Mouse (Mus musculus) neural tube, embryonic 11.5 days (tissue): ENCODE data around the gene Dnajb11. TPM values are rescaled to one million over a fixed set of nuclear protein-coding genes. Genes with fewer than 3 reads are reported as not detected.

Source experiments
- ATAC-seq: fragments of 200-750 bp; cut with Nextera tagmentation; 2 replicates; pipeline ENCODE4 v1.8.0; 2017; ENCODE audit warnings: moderate number of reproducible peaks, mild to moderate bottlenecking, moderate TSS enrichment, moderate library complexity; ENCODE audit not compliant: insufficient read depth, low FRiP score, low TSS enrichment
- DNase-seq: peaks from one replicate; pipeline ENCODE4 v3.0.0-alpha.2; 2015; ENCODE audit warnings: low spot score
- H3K27ac ChIP-seq: fragments of 300-500 bp; sonication (generic); 2 replicates; pipeline ENCODE4 v1.5.1; 2014; ENCODE audit warnings: low read depth, mild to moderate bottlenecking, low read length
- H3K27me3 ChIP-seq: fragments of 300-500 bp; sonication (generic); 2 replicates; pipeline ENCODE4 v1.6.1; 2014; ENCODE audit warnings: mild to moderate bottlenecking, low read length, mixed read lengths; ENCODE audit not compliant: control insufficient read depth, insufficient read depth
- H3K36me3 ChIP-seq: fragments of 300-500 bp; sonication (generic); 2 replicates; pipeline ENCODE4 v1.6.1; 2014; ENCODE audit warnings: mild to moderate bottlenecking, low read length, moderate library complexity, mixed read lengths; ENCODE audit not compliant: control insufficient read depth, insufficient read depth
- H3K4me1 ChIP-seq: fragments of 300-500 bp; sonication (generic); 2 replicates; pipeline ENCODE4 v1.6.1; 2014; ENCODE audit warnings: low read length, mixed read lengths; ENCODE audit not compliant: control insufficient read depth, insufficient read depth
- H3K4me2 ChIP-seq: fragments of 300-500 bp; sonication (generic); 2 replicates; pipeline ENCODE4 v1.6.1; 2014; ENCODE audit warnings: low read depth, mild to moderate bottlenecking, moderate library complexity
- H3K4me3 ChIP-seq: fragments of 300-500 bp; sonication (generic); 2 replicates; pipeline ENCODE4 v1.5.1; 2014; ENCODE audit warnings: low read depth, low read length
- H3K9ac ChIP-seq: fragments of 300-500 bp; sonication (generic); 2 replicates; pipeline ENCODE4 v1.6.1; 2014; ENCODE audit warnings: mild to moderate bottlenecking, low read length
- H3K9me3 ChIP-seq: fragments of 300-500 bp; sonication (generic); 2 replicates; pipeline ENCODE4 v1.6.1; 2016; ENCODE audit warnings: low read length; ENCODE audit not compliant: control insufficient read depth
- WGBS: fragments of 180-500 bp; shearing (Covaris S2); extraction: QIAGEN DNeasy Blood & Tissue Kit; methylation state at CpG from one replicate; pipeline ENCODE4 v1.1.7; 2014; 5-methylcytosine and 5-hydroxymethylcytosine counted together
- polyA plus RNA-seq: library from polyadenylated mRNA; unstranded; fragments of >200 nt; fragmentation: Nextera tagmentation; extraction: Ambion mirVana; gene quantifications from 2 replicates; pipeline ENCODE4 v1.2.1, GENCODE M21; 2014

Dnajb11 gene
- polyA plus RNA-seq, 1 experiment from 2014 or later = 117 TPM

GRCm38 (mm10) chr16:22845481-22845880 lies 12.2 kb upstream of the Dnajb11 start:
- H3K27me3 ChIP-seq = no peaks in the 10 kb centered on the region
- DNase-seq (no peak), ATAC-seq (no peak)
- H3K4me2 ChIP-seq = no peak overlapping the region
- no peaks in the 10 kb centered on the region for H3K9me3 ChIP-seq
- no peak overlapping the region for H3K9ac ChIP-seq
- WGBS = 91% methylated on average over 4 of the region's 4 CpGs
- H3K36me3 ChIP-seq = no peaks in the 10 kb centered on the region
- no peak overlapping the region for H3K4me3 ChIP-seq
- no peaks in the 10 kb centered on the region for H3K4me1 ChIP-seq
- no peak overlapping the region for H3K27ac ChIP-seq

GRCm38 (mm10) chr16:22847686-22848085 lies 10.0 kb upstream of the Dnajb11 start:
- Histone ChIP-seq H3K4me3 (no peak overlapping the region), H3K27ac (no peak overlapping the region), H3K4me2 (no peak overlapping the region), H3K36me3 (no peaks in the 10 kb centered on the region), H3K9me3 (no peaks in the 10 kb centered on the region), H3K9ac (no peak overlapping the region), H3K4me1 (no peaks in the 10 kb centered on the region), H3K27me3 (no peaks in the 10 kb centered on the region)
- ATAC-seq (no peak), DNase-seq (no peak)
- WGBS = 93% methylated on average over 1 of the region's 1 CpGs

GRCm38 (mm10) chr16:22848331-22848730 lies 9.3 kb upstream of the Dnajb11 start:
- no peaks in the 10 kb centered on the region for H3K9me3 ChIP-seq
- no peak overlapping the region for H3K4me3 ChIP-seq
- H3K27ac ChIP-seq = no peak overlapping the region
- H3K27me3 ChIP-seq = no peaks in the 10 kb centered on the region
- no peak for DNase-seq
- H3K4me2 ChIP-seq = no peak overlapping the region
- H3K9ac ChIP-seq = no peak overlapping the region
- 92% methylated on average over 1 of the region's 1 CpGs for WGBS
- no peaks in the 10 kb centered on the region for H3K36me3 ChIP-seq
- ATAC-seq = no peak
- no peaks in the 10 kb centered on the region for H3K4me1 ChIP-seq

GRCm38 (mm10) chr16:22852709-22853108 lies 4.9 kb upstream of the Dnajb11 start:
- Histone ChIP-seq H3K27ac (no peak overlapping the region), H3K9ac (no peak overlapping the region), H3K27me3 (no peaks in the 10 kb centered on the region), H3K9me3 (no peaks in the 10 kb centered on the region), H3K36me3 (no peaks in the 10 kb centered on the region), H3K4me3 (no peak overlapping the region), H3K4me2 (no peak overlapping the region), H3K4me1 (0 out of 2 replicates have a peak, but pooled peaks cover 5% of the 10 kb centered on the region)
- WGBS = 92% methylated on average over 4 of the region's 4 CpGs
- no peak for DNase-seq
- no peak for ATAC-seq

GRCm38 (mm10) chr16:22856773-22857172 lies 872 bp upstream of the Dnajb11 start:
- ATAC-seq (no peak), DNase-seq (no peak)
- Histone ChIP-seq H3K27me3 (no peaks in the 10 kb centered on the region), H3K9me3 (no peaks in the 10 kb centered on the region), H3K27ac (no peak overlapping the region), H3K4me3 (peak overlapping the region; percentile 95), H3K4me1 (peaks cover 12% of the 10 kb centered on the region), H3K9ac (peak overlapping the region; percentile 51; the same call in 1 of the 2 replicates), H3K4me2 (peak overlapping the region; percentile 64), H3K36me3 (no peaks in the 10 kb centered on the region)
- WGBS = 17% methylated on average over 9 of the region's 9 CpGs

- peaks cover 12% of the 10 kb centered on the region for H3K36me3 ChIP-seq
- no peaks in the 10 kb centered on the region for H3K27me3 ChIP-seq
- no peak overlapping the region for H3K4me2 ChIP-seq
- no peaks in the 10 kb centered on the region for H3K9me3 ChIP-seq
- WGBS = 94% methylated on average over 8 of the region's 8 CpGs
- ATAC-seq (no peak), DNase-seq (no peak)
- H3K4me3 ChIP-seq = no peak overlapping the region
- no peak overlapping the region for H3K9ac ChIP-seq
- no peak overlapping the region for H3K27ac ChIP-seq
- no peaks in the 10 kb centered on the region for H3K4me1 ChIP-seq
Observed at GRCm38 (mm10) chr16:22872397-22872796, 14.8 kb downstream of the Dnajb11 start.

- H3K4me1 ChIP-seq = no peaks in the 10 kb centered on the region
- H3K4me3 ChIP-seq = no peak overlapping the region
- no peak overlapping the region for H3K27ac ChIP-seq
- peaks cover 12% of the 10 kb centered on the region for H3K36me3 ChIP-seq
- DNase-seq (no peak), ATAC-seq (no peak)
- no peaks in the 10 kb centered on the region for H3K27me3 ChIP-seq
- H3K4me2 ChIP-seq = no peak overlapping the region
- H3K9ac ChIP-seq = no peak overlapping the region
- H3K9me3 ChIP-seq = no peaks in the 10 kb centered on the region
- WGBS = 74% methylated on average over 4 of the region's 4 CpGs
Observed at GRCm38 (mm10) chr16:22873369-22873768, 15.7 kb downstream of the Dnajb11 start.

GRCm38 (mm10) chr16:22876218-22877043 lies 18.8 kb downstream of the Dnajb11 start:
- DNase-seq = peak; percentile 42
- Histone ChIP-seq H3K9ac (no peak overlapping the region), H3K4me2 (no peak overlapping the region), H3K9me3 (no peaks in the 10 kb centered on the region), H3K27me3 (no peaks in the 10 kb centered on the region), H3K27ac (no peak overlapping the region), H3K4me3 (no peak overlapping the region), H3K4me1 (no peaks in the 10 kb centered on the region), H3K36me3 (no peaks in the 10 kb centered on the region; the same call in 1 of the 2 replicates)
- 50% methylated on average over 9 of the region's 9 CpGs for WGBS
- no peak for ATAC-seq
